In genomic region chr4:154312143-154312812, GRCm38 (mm10) we compare ENCODE assay signal across 15 mouse cellular contexts. TPM values are rescaled to one million over a fixed set of nuclear protein-coding genes. Genes with fewer than 3 reads are reported as not detected.
DNase-seq lines count a peak whose midpoint lies in the region; ATAC-seq and TF ChIP-seq lines count a peak whose summit lies in the region.
"Had no signal": no experiment of that assay in that cellular context is flagged by ENCODE, and none has a peak within 500 bp of the region (broad histone marks: within the 10 kb centered on the region; RNA-seq: fewer than 3 reads in every experiment).

No protein-coding gene starts in this region.

- no peak overlapping the region for H3K4me3 ChIP-seq in midbrain, embryonic 11.5 days (ENCODE audit: low read depth, low read length)
- H3K4me3 ChIP-seq in midbrain, embryonic 10.5 days: no peak overlapping the region
- H3K4me3 ChIP-seq in forebrain, postnatal 0 days (ENCODE audit: low read depth, low read length): no peak overlapping the region
- H3K4me3 ChIP-seq in limb, embryonic 14.5 days (replicated peaks; ENCODE audit: low read length): no peak overlapping the region
- H3K4me3 ChIP-seq: heart, embryonic 13.5 days; lung, embryonic 15.5 days had no signal

- peak; percentile 79 for DNase-seq in midbrain, embryonic 11.5 days (ENCODE audit: low spot score, missing footprints)
- no peak for DNase-seq in midbrain, embryonic 10.5 days (ENCODE audit: low spot score)
- no peak for DNase-seq in forebrain, postnatal 0 days
- no peak for DNase-seq in limb, embryonic 14.5 days (ENCODE audit: low spot score)
- no peak for DNase-seq in embryo, embryonic 10 days (ENCODE audit: low spot score)
- no peak for DNase-seq in left cerebral cortex, postnatal 4 days
- no peak for DNase-seq in gastrocnemius, postnatal 36 days
- DNase-seq: adrenal gland, adult 8-10 months; thymus, postnatal 14 days had no signal

- 78% methylated on average over 2 of the region's 2 CpGs for WGBS in midbrain, embryonic 11.5 days
- 91% methylated on average over 2 of the region's 2 CpGs for WGBS in midbrain, embryonic 10.5 days
- WGBS in forebrain, postnatal 0 days: 87% methylated on average over 2 of the region's 2 CpGs
- WGBS in limb, embryonic 14.5 days: 92% methylated on average over 2 of the region's 2 CpGs

- no peak overlapping the region for H3K4me2 ChIP-seq in midbrain, embryonic 11.5 days
- no peak overlapping the region for H3K4me2 ChIP-seq in forebrain, postnatal 0 days (ENCODE audit: low read depth)
- no peak overlapping the region for H3K4me2 ChIP-seq in limb, embryonic 14.5 days (replicated peaks; ENCODE audit: low read depth, low read length, severe bottlenecking)
- H3K4me2 ChIP-seq: heart, embryonic 13.5 days; lung, embryonic 15.5 days had no signal

- no peaks in the 10 kb centered on the region for H3K27me3 ChIP-seq in midbrain, embryonic 11.5 days (ENCODE audit: control insufficient read depth, insufficient read depth, low read length)
- no peaks in the 10 kb centered on the region for H3K27me3 ChIP-seq in midbrain, embryonic 10.5 days (ENCODE audit: low read depth, poor library complexity, severe bottlenecking)
- H3K27me3 ChIP-seq in forebrain, postnatal 0 days (ENCODE audit: insufficient read depth, low read length): no peaks in the 10 kb centered on the region
- H3K27me3 ChIP-seq in limb, embryonic 14.5 days (ENCODE audit: control insufficient read depth, insufficient read depth, low read length): no peaks in the 10 kb centered on the region
- H3K27me3 ChIP-seq: heart, embryonic 13.5 days; lung, embryonic 15.5 days had no signal

- H3K9me3 ChIP-seq in midbrain, embryonic 11.5 days (ENCODE audit: control insufficient read depth, low read length): no peaks in the 10 kb centered on the region
- 0 out of 2 replicates have a peak, but pooled peaks cover 3% of the 10 kb centered on the region for H3K9me3 ChIP-seq in midbrain, embryonic 10.5 days (replicated peaks)
- H3K9me3 ChIP-seq in forebrain, postnatal 0 days (ENCODE audit: low read length): no peaks in the 10 kb centered on the region
- no peaks in the 10 kb centered on the region for H3K9me3 ChIP-seq in limb, embryonic 14.5 days (ENCODE audit: control insufficient read depth, low read length)
- H3K9me3 ChIP-seq: lung, embryonic 15.5 days had no signal

- no peak for TF ChIP-seq CTCF in forebrain, postnatal 0 days (IDR thresholded peaks at IDR 0.05; ENCODE audit: low read depth)

- no peaks in the 10 kb centered on the region for H3K36me3 ChIP-seq in midbrain, embryonic 11.5 days (ENCODE audit: control insufficient read depth, insufficient read depth, low read length)
- no peaks in the 10 kb centered on the region for H3K36me3 ChIP-seq in midbrain, embryonic 10.5 days
- no peaks in the 10 kb centered on the region for H3K36me3 ChIP-seq in forebrain, postnatal 0 days (ENCODE audit: insufficient read depth)
- H3K36me3 ChIP-seq in limb, embryonic 14.5 days (ENCODE audit: control insufficient read depth, insufficient read depth, low read length): 0 out of 2 replicates have a peak, but pooled peaks cover 3% of the 10 kb centered on the region
- H3K36me3 ChIP-seq: heart, embryonic 13.5 days; lung, embryonic 15.5 days had no signal

- intact Hi-C loops in left cerebral cortex, postnatal 4 days (cut with DNase I): no loop called here
- intact Hi-C loops in gastrocnemius, postnatal 36 days (cut with DNase I): no loop called here

- H3K4me1 ChIP-seq in midbrain, embryonic 11.5 days (ENCODE audit: control insufficient read depth, insufficient read depth, low read length): no peaks in the 10 kb centered on the region
- peaks cover 9% of the 10 kb centered on the region; the same call in 1 of the 2 replicates for H3K4me1 ChIP-seq in midbrain, embryonic 10.5 days
- no peaks in the 10 kb centered on the region for H3K4me1 ChIP-seq in forebrain, postnatal 0 days (ENCODE audit: insufficient read depth)
- H3K4me1 ChIP-seq in limb, embryonic 14.5 days (ENCODE audit: control insufficient read depth, insufficient read depth, low read length): no peaks in the 10 kb centered on the region
- H3K4me1 ChIP-seq: lung, embryonic 15.5 days had no signal

- no peak overlapping the region for H3K27ac ChIP-seq in midbrain, embryonic 11.5 days (ENCODE audit: low read depth, low read length)
- H3K27ac ChIP-seq in midbrain, embryonic 10.5 days (replicated peaks): no peak overlapping the region
- peak overlapping the region; percentile 36; the same call in 1 of the 2 replicates for H3K27ac ChIP-seq in forebrain, postnatal 0 days (ENCODE audit: low read depth, low read length)
- H3K27ac ChIP-seq in limb, embryonic 14.5 days (replicated peaks; ENCODE audit: low read depth, low read length): peak overlapping the region; percentile 65; the same call in 1 of the 2 replicates
- H3K27ac ChIP-seq: heart, embryonic 13.5 days; lung, embryonic 15.5 days had no signal

- ATAC-seq in midbrain, embryonic 11.5 days (ENCODE audit: low FRiP score): no peak
- ATAC-seq in forebrain, postnatal 0 days: no peak
- no peak for ATAC-seq in limb, embryonic 14.5 days (ENCODE audit: low FRiP score, low read depth)
- ATAC-seq: Patski had no signal

- H3K9ac ChIP-seq in midbrain, embryonic 11.5 days (ENCODE audit: low read length): no peak overlapping the region
- no peak overlapping the region for H3K9ac ChIP-seq in forebrain, postnatal 0 days
- H3K9ac ChIP-seq in limb, embryonic 14.5 days (ENCODE audit: low read depth, low read length, severe bottlenecking): no peak overlapping the region
- H3K9ac ChIP-seq: heart, embryonic 13.5 days; lung, embryonic 15.5 days had no signal

- TF ChIP-seq POLR2A in limb, embryonic 14.5 days (IDR thresholded peaks at IDR 0.05; ENCODE audit: borderline replicate concordance, extremely low read depth, insufficient read depth, insufficient read length): no peak

RNA-seq across cellular contexts. Expression of gene Arhgef16, which starts 10.8 kb away (rescaled TPM):
- polyA plus RNA-seq in midbrain, embryonic 11.5 days (2014; fragmentation: Nextera tagmentation; extraction: Ambion mirVana): 0.45 and 0.81 TPM in 2 replicates
- polyA plus RNA-seq in midbrain, embryonic 10.5 days (2016; fragmentation: Nextera tagmentation; extraction: Ambion mirVana): 1.4 and 1.6 TPM in 2 replicates
- total RNA-seq in forebrain, postnatal 0 days (2014; rRNA removed): 1.1 and 2.4 TPM in 2 replicates
- polyA plus RNA-seq in forebrain, postnatal 0 days (2015; fragmentation: Nextera tagmentation; extraction: Ambion mirVana): 1.4 and 1.5 TPM in 2 replicates
- polyA plus RNA-seq in limb, embryonic 14.5 days (2012; rRNA removed): 4.2 and 6.0 TPM in 2 replicates
- polyA plus RNA-seq in limb, embryonic 14.5 days (2014; fragmentation: Nextera tagmentation; extraction: Ambion mirVana): 6.1 and 6.2 TPM in 2 replicates
- total RNA-seq in left cerebral cortex, postnatal 4 days (2021): 1 to 10 TPM in 1 of 2 experiments, under 1 TPM in 1; 0.38 to 1.0 TPM
- total RNA-seq in gastrocnemius, postnatal 36 days (2021): under 1 TPM; 0.05 to 0.10 TPM
- total RNA-seq: monocyte, adult 5-6 weeks had no signal

RNA-seq across cellular contexts. Expression of gene B230104I21Rik, which starts 23.6 kb away (rescaled TPM):
- not detected in 2 replicates for polyA plus RNA-seq in midbrain, embryonic 11.5 days (2014; fragmentation: Nextera tagmentation; extraction: Ambion mirVana)
- 0.16 TPM in 1 of 2 replicates, not detected in the other for polyA plus RNA-seq in midbrain, embryonic 10.5 days (2016; fragmentation: Nextera tagmentation; extraction: Ambion mirVana)
- 0.54 and 0.90 TPM in 2 replicates for total RNA-seq in forebrain, postnatal 0 days (2014; rRNA removed)
- not detected in 2 replicates for polyA plus RNA-seq in forebrain, postnatal 0 days (2015; fragmentation: Nextera tagmentation; extraction: Ambion mirVana)
- polyA plus RNA-seq in limb, embryonic 14.5 days (2012; rRNA removed): not detected in 2 replicates
- polyA plus RNA-seq in limb, embryonic 14.5 days (2014; fragmentation: Nextera tagmentation; extraction: Ambion mirVana): not detected in 2 replicates
- not detected for total RNA-seq in left cerebral cortex, postnatal 4 days (2021)
- not detected for total RNA-seq in gastrocnemius, postnatal 36 days (2021)
- total RNA-seq: adrenal gland, adult 8-10 months; gastrocnemius, adult 18-20 months; monocyte, adult 5-6 weeks had no signal
- polyA plus RNA-seq: heart, embryonic 13.5 days; lung, embryonic 15.5 days; Patski; spleen, adult 2 months had no signal

Comparison
In these comparisons a context has a peak if more than half of its experiments do, and no peak if none do; other contexts are left out.
1. H3K27ac ChIP-seq: peak in forebrain, postnatal 0 days (single experiment) and limb, embryonic 14.5 days (single experiment); none in midbrain, embryonic 11.5 days (single experiment) and midbrain, embryonic 10.5 days (single experiment).